Mouse (Mus musculus): ENCODE data around the gene Lhfpl5. TPM values are rescaled to one million over a fixed set of nuclear protein-coding genes. Genes with fewer than 3 reads are reported as not detected.

The Lhfpl5 gene
- total RNA-seq, 1 experiment from 2014 or later = not detected

DNA sequence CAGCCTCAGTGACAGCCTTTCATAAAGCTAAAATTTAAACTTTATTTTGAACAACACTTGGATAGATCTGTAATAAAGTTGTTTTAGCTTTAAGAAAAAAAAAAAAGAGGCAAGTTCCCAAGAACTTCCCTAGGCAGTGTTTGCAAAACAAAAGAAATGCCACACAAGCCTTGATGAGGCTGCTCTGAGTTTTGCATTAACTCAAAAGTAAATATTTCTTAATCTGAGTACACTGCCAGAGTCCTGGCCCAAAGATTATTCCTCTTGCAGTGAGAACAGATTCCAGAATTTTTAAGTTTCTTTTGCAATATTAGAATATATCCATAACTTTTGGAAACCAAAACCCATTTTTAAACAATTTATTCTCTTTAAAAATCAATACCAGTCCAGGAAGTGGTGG is 10.3 kb upstream of the Lhfpl5 start:
- no peak for ATAC-seq (replicated peaks; ENCODE audit: insufficient number of reproducible peaks, low FRiP score, low TSS enrichment, poor library complexity, severe bottlenecking)

DNA sequence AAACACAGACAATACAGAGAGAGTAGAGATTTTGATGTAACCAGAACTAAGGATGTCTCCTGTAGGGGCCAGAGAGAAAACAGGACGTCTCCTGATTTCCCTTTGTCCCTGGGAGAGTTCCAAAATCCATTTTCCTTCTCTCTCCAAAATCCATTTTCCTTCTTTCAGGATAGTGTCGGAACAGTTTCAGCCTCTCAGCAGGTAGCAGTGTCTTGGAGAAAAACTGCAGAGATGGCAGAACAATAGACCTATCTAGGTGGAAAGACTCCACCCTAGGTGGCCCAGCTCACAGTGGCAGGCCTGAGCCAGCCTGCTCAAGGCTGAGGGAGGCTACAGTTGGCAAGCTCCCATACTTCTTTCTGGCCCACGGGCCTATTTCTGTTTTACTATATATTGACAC is 7.9 kb upstream of the Lhfpl5 start:
- no peak for ATAC-seq (replicated peaks; ENCODE audit: insufficient number of reproducible peaks, low FRiP score, low TSS enrichment, poor library complexity, severe bottlenecking)

DNA sequence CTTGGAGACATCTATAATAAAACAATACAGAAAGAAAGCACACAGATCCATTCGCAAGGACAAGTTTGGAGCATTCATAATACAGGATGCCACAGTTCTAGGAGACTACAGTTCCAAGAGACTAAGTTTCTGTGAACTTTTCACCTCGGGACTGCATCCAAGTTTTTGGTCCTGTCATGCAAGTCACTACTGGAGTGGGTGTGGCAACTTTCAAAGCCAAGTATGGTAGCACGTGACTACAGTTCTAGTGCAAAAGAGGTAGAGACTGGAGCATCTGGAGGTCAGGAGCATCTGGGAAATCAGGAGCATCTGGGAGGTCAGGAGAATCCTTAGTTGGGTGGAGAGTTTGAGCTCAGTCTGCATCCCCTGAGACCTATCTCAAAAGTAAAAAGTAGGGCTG is 3.6 kb upstream of the Lhfpl5 start:
- no peak for ATAC-seq (replicated peaks; ENCODE audit: insufficient number of reproducible peaks, low FRiP score, low TSS enrichment, poor library complexity, severe bottlenecking)

DNA sequence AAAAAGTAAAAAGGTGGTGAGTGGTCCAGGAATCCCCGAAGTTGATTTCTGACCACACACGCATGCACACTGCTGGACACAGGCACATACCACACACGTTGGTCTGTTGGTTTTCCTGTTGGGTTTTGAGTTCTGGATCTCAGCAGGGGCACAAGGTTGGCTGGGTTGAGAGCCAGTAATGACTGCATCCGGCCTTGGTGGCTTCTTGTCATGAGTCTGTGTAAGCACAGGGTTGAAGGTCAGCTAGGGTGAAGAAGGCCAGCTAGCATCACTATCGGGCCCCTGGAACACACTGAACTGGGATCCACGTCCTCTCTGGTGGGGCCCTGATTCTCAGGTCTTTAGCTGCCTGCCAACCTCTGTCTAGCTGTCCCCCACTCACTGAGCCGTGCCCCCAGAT is 2.9 kb upstream of the Lhfpl5 start:
- ATAC-seq (replicated peaks; ENCODE audit: insufficient number of reproducible peaks, low FRiP score, low TSS enrichment, poor library complexity, severe bottlenecking) = no peak

DNA sequence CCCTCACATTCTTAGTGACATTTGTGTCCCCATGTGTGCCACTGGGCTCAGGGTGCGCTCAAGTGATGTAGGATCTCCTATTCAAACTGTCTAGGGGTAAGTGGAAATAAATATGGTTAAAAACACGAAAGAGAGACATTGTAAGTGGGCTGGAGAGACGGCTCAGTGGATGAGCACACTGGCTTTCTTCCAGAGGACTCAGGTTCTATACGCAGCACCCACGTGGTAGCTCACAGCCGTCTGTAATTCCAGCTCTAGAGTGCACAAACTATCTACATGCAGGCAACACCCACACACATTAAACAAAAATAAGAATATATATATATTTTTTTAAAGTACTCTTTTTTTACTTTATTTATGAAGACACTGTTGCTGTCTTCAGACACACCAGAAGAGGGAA is 2.5 kb upstream of the Lhfpl5 start:
- ATAC-seq (replicated peaks; ENCODE audit: insufficient number of reproducible peaks, low FRiP score, low TSS enrichment, poor library complexity, severe bottlenecking) = no peak

DNA sequence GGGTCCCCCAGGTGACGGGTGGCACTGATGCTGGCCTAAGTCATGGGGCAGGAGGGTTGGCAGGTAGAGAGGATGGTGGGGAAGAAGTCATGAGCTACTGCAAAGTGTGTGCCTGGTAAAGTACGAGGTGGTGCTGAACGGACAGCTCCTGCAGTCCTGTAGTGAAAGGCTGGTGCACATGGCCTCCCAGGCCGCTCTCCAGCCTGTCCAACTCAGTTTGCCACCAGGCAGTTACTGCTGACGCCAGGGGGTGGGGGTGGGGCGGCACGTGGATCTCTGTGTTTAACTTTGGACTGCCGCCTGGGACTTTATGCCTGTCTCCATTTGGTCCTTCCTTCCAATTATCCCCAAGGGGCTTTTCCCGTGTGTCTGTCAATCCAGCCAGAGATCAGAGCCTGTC is 5.0 kb downstream of the Lhfpl5 start:
- no peak for ATAC-seq (replicated peaks; ENCODE audit: insufficient number of reproducible peaks, low FRiP score, low TSS enrichment, poor library complexity, severe bottlenecking)

DNA sequence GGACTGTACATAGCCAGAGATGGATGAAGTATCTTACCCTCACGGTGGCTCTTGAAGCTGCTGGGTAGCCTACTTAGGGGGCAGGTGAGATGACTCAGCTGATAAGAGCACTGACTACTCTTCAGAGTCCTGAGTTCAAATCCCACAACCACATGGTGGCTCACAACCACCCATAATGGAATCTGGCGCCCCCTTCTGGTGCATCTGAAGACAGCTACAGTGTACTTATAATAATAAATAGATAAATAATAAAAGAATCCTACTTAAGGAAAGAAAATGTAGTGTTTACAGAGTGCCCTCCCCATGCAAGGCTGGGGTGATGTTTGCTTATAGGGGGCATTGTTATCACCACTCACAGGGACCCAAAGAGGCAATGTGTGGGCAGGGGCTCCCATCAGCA is 5.6 kb downstream of the Lhfpl5 start:
- ATAC-seq (replicated peaks; ENCODE audit: insufficient number of reproducible peaks, low FRiP score, low TSS enrichment, poor library complexity, severe bottlenecking) = no peak

DNA sequence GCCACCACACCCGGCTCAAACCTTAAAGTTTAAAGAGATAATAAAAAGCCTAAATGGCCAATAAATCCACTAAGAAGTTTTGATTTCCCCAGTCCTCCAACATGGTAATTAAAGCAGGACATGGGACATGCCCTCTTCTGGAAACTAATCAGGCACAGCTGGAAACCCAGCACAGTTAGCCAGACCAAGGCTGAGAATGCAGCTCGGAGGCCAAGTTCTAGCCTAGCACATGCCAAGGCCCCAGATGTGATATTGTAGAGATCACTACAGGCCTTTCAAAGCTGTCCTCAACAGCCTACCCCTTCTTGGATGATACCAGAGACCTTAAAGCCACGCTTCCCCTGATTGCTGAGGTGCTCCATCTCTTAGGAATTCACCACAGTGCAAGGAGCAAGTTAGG is 11.1 kb downstream of the Lhfpl5 start:
- ATAC-seq (replicated peaks; ENCODE audit: insufficient number of reproducible peaks, low FRiP score, low TSS enrichment, poor library complexity, severe bottlenecking) = no peak

DNA sequence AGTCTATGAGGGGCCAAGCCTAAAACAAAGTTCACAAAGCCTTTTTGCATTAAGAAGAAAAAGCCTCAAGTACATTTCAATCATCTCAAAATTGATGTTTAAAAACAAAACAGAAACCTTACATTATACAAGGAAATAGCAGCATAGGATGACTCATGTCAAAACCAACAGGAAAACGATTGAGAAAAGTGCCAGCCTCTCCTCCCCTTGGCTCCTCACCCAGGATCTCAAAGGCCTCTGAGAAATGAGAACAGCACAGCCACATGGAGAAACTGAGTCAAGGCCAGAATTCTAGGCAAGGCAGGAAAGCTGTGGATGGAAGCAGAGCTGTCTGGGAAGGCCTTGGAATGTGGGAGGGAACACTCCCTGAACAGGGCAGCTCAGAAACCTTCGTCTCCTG is 13.2 kb downstream of the Lhfpl5 start:
- no peak for ATAC-seq (replicated peaks; ENCODE audit: insufficient number of reproducible peaks, low FRiP score, low TSS enrichment, poor library complexity, severe bottlenecking)

DNA sequence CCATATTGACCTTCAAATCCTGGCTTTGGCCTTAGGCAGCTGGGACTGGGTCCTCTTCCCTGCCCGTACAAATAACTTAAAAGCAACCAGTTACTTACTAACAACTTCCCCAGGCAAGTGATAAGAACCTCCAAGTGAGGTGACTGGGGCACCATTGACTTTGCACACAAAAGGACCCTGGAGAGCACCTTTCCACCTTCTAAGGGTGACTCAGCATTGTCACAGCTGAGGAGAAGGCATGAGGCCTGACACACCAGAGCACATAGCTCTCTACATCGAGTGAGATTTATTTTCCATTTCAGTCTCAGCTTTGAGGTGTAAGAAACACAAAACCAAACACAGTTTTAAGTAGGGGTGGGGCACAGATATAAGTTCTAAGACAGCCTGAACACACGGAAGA is 15.2 kb downstream of the Lhfpl5 start:
- no peak for ATAC-seq (replicated peaks; ENCODE audit: insufficient number of reproducible peaks, low FRiP score, low TSS enrichment, poor library complexity, severe bottlenecking)

DNA sequence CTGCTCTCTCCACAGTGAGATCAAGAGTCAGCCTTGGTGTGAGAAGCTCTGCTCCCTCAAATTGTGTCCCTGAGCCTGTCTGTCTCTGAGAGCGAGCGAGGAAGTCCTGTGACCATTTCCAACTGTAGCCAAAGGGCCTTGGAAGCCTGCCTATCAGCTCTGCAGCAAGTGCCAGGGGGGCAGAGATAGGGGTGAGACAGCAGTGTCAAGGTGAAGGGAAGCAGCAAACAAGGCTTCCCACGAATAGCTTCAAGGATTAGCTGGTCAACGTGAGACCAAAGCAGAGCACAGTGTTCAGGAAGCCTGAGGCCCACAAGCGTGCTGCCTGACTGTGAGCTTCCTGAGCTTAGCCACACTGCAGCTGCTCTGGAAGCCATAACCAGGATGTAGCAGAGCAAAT is 16.0 kb downstream of the Lhfpl5 start:
- no peak for ATAC-seq (replicated peaks; ENCODE audit: insufficient number of reproducible peaks, low FRiP score, low TSS enrichment, poor library complexity, severe bottlenecking)

DNA sequence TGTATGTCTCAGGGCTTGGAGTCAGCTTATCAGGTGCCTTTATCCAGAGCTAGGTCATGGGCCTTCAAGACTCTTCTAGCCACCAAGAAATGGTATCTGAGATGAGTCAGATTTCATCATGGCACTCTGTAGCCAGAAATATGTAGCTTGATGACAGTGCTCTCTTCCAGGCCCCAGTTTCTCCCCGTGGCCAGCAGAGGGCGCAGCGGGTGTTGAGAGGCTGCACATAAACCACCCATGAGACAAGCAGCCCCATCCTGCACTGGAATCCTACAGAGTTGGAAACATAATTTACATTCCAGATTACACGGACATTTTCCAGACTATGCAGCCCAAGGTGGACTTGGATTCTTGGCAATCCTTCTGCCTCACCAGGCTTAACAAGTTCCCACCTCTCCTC is 17.6 kb downstream of the Lhfpl5 start:
- ATAC-seq (replicated peaks; ENCODE audit: insufficient number of reproducible peaks, low FRiP score, low TSS enrichment, poor library complexity, severe bottlenecking) = 0 out of 2 replicates have a peak, but pooled peaks have one; percentile 61

DNA sequence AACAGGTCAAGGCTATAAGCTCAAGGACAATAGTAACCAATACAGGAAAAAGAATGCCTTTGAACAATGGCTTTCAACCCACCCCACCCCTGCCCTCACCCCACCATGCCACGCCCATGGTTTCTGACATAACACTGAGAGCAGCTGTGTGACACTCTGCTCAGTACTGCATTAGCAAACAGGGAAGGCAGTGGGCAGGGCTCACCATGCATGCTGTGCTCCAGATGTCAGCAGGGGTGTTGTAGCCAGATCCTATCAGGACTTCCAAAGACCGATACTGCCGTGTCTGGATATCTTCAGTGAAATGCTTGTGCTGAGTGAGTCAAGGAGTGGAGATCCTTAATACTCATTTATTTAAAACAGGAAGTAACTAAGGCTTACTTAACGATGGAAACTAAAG is 18.5 kb downstream of the Lhfpl5 start:
- ATAC-seq (replicated peaks; ENCODE audit: insufficient number of reproducible peaks, low FRiP score, low TSS enrichment, poor library complexity, severe bottlenecking) = no peak

DNA sequence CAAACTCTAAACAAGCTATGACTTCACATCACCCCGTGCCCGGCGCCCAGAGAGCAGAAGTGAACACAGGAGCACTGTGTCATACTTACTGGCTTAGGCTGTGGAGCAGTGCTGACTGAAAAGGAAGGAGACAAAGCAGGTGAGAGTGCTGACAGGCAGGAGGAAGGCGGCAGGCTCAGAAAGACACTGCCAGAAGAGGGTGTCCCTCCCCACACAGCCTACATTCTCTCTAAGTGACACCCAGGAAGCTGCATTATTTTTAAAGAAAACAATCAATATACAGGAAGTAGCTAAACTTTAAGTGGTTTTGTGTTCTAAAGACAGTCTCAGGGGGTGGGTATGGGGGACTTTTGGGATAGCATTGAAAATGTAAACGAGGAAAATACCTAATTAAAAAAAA is 25.3 kb downstream of the Lhfpl5 start:
- ATAC-seq (replicated peaks; ENCODE audit: insufficient number of reproducible peaks, low FRiP score, low TSS enrichment, poor library complexity, severe bottlenecking) = no peak

DNA sequence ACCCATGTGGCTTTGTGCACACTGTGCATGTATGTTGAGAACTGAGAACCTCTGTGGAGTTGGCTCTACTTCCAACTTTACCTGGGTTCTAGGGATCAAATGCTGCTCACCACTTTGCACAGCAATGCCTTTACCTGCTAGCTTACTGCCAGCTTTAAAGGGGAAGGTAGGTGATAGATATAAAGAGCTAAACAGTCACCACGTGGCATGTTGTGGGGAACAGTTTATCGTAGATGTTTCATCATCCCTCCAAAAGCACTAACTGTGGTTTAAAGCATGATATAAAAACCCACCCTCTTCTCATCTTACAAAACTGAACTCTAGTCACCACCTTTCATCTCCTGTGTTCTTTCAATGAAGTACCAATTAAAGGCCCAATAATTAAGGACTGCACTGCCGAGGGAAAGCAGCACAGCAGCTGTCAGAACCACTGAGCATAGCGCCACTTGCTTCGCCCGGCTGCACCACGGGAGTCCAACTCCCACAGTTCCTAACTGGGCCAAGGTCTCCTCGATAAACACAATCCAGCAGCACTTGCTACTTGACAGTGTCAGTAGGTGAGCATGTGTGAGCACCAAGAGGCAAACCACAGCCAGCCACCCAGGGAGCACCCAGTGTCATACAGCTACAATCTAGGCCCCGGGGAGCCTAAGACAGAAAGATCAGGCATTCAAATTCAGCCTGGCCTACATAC is 26.3 kb downstream of the Lhfpl5 start:
- ATAC-seq (replicated peaks; ENCODE audit: insufficient number of reproducible peaks, low FRiP score, low TSS enrichment, poor library complexity, severe bottlenecking) = no peak

DNA sequence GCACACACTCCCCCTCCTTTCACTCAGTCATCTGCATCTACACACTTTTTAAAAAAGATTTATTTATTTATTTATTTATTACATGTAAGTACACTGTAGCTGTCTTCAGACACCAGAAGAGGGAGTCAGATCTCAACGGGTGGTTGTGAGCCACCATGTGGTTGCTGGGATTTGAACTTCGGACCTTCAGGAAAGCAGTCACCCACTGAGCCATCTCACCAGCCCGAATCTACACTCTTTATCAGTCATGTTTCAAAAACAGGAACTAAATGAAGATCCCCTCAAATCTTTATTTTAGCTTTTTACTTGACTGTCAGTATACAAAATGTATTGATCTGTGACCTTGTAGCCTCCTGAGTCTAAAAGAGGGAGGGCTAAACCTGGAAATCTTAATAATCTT is 34.1 kb downstream of the Lhfpl5 start:
- no peak for ATAC-seq (replicated peaks; ENCODE audit: insufficient number of reproducible peaks, low FRiP score, low TSS enrichment, poor library complexity, severe bottlenecking)

DNA sequence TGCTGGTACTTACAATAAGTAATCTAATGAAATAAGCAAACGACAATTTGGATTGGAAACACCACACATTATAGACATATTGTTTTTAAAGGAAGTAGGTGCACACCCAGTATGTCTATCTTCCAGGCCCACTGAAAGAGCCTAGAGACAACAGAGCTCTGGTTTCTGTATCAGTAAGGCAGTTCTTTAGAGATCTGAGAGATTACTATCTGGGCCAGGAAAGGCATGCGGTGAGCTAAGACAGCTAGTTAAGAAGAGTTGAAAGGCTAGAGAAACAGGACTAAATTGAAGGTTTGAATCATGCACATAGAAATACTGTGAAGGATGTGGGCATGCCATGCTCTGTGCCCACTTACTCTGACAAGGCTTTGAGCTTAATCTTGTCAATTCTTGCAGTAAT is 37.2 kb downstream of the Lhfpl5 start:
- ATAC-seq (replicated peaks; ENCODE audit: insufficient number of reproducible peaks, low FRiP score, low TSS enrichment, poor library complexity, severe bottlenecking) = no peak

DNA sequence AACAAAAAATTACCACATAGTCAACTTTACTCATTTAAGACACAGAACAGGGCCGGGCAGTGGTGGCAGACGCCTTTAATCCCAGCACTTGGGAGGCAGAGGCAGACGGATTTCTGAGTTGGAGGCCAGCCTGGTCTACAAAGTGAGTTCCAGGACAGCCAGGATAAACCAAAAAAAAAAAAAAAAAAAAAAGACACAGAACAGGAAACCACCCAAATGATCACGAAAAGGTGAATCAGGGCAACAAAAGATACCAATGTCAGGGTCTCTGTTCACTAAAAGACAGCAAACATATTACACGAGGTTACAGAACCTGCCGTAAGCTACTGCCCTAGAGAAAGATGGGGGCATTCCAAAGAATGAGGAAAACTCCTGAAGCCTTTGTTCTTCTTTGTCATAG is 37.7 kb downstream of the Lhfpl5 start:
- ATAC-seq (replicated peaks; ENCODE audit: insufficient number of reproducible peaks, low FRiP score, low TSS enrichment, poor library complexity, severe bottlenecking) = no peak

DNA sequence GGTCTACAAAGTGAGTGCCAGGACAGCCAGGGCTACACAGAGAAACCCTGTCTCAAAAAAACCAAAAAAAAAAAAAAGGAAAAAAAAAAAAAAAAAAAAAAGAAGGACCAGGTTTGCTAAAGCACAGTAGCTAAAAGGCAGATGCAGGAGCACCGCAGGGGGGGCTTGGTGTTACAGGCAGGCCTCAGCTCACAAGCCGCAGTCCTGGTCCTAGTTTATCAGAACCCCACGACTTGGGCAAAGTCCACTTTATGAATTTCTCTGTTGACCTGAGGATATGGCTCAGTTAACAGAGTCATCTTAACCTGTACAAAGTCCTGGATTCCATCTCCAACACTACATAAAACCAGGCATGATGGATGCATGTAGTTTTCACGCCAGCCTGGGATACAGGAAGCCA is 39.9 kb downstream of the Lhfpl5 start:
- no peak for ATAC-seq (replicated peaks; ENCODE audit: insufficient number of reproducible peaks, low FRiP score, low TSS enrichment, poor library complexity, severe bottlenecking)

DNA sequence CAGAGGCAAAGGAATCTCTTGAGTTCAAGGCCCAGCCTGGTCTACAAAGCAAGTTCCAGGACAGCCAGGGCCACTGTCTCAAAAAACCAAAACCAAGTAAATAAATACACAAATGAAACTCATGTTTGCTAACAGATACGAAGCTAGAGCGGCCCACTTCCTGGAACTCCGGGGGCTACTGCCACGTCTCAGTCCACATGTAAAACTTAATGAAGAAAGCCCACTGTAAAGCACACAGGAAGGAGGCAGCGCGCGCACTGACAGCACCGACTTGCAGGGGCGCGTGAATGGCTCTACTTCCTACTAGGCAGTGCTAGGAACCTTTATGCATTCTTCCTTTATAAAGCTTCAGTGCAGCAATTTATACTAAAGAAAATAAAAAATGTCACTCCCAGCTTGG is 42.2 kb downstream of the Lhfpl5 start:
- ATAC-seq (replicated peaks; ENCODE audit: insufficient number of reproducible peaks, low FRiP score, low TSS enrichment, poor library complexity, severe bottlenecking) = no peak

DNA sequence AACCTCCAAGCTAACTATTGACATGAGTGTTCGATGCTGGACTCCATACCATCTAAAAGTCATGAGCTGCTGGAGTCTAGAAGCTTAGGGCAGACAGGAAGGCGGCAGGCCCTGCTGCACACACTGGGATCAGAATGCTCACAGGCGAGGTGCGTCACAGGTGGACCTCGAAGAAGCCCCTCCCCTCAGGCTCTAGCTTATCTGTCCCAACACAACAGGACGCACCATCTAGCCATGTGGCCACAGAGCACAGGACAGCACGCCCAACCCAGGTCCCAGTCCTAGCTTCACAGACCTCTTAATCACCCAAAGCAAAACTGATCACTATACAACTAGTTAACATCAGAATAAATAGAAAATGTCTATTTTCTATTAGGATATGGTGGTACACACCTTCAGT is 42.7 kb downstream of the Lhfpl5 start:
- ATAC-seq (replicated peaks; ENCODE audit: insufficient number of reproducible peaks, low FRiP score, low TSS enrichment, poor library complexity, severe bottlenecking) = no peak

All from monocyte, adult 5-6 weeks (primary cell).